Mouse (Mus musculus): ENCODE results near the gene Slc4a3. TPM values are rescaled to one million over a fixed set of nuclear protein-coding genes. Genes with fewer than 3 reads are reported as not detected.

Gene Slc4a3
- total and polyA plus RNA-seq, 2 experiments from 2014 or later = 111 to 172 TPM

DNA sequence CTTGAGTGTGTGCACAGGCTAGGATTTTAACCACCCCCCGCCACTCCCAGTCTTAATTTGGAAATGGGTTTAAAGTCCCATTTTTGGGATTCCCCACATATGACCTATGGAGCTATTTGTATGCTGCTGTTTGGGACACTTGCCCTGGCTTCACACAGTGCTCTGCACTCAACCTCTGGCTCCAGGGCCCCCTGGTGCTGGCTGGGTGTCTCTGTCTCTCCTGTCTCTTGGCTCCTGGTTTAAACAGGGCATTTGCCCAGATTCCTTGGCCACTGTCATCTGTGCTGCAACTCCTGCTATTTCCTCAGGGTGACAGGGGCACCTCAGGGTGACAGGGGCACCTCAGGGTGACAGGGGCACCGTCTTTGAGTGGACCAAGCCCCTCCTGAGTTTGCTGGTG lies 50.8 kb downstream of the Slc4a3 start:
- 97% methylated on average over 2 of the region's 2 CpGs for WGBS

DNA sequence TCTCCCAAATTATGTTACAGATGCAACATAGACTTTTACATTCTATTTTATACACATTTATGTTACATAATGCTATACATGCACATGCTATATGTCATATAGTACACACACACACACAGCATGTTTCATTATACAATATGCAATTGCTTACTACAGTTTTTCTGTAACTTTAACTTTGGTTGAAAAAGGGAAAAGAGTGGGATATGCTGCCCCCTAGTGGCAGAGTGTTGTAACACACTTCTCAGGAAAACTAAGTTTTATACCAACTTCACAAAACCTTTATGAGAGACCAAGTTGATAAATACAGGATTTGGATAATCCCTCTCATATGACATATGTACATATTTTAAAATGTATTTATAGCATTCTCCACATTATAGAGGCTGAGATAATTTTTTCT lies 51.6 kb downstream of the Slc4a3 start:
- H3K27ac ChIP-seq (ENCODE audit: low read depth, low read length) = no peak overlapping the region
- TF ChIP-seq CTCF (IDR thresholded peaks at IDR 0.05) = peak; percentile 91
- no peak overlapping the region for H3K4me3 ChIP-seq (ENCODE audit: low read depth, low read length)
- no peaks in the 10 kb centered on the region for H3K9me3 ChIP-seq (ENCODE audit: low read length)
- ATAC-seq (ENCODE audit: low FRiP score) = no peak
- no peak overlapping the region for H3K9ac ChIP-seq (replicated peaks; ENCODE audit: low read length, poor library complexity, severe bottlenecking)
- H3K4me1 ChIP-seq (ENCODE audit: insufficient read depth, low read length) = no peaks in the 10 kb centered on the region
- H3K27me3 ChIP-seq (ENCODE audit: insufficient read depth, low read length) = peaks cover 3% of the 10 kb centered on the region; the same call in 1 of the 2 replicates
- no peaks in the 10 kb centered on the region for H3K36me3 ChIP-seq (ENCODE audit: insufficient read depth, low read length)
- DNase-seq (ENCODE audit: low spot score) = peak; percentile 72
- no peak overlapping the region for H3K4me2 ChIP-seq (ENCODE audit: low read depth, low read length, poor library complexity, severe bottlenecking)

More for the DNA sequence above, 50.8 kb downstream of the Slc4a3 start:
- no peak for DNase-seq (ENCODE audit: low spot score)
- H3K9me3 ChIP-seq (ENCODE audit: low read length) = no peaks in the 10 kb centered on the region
- H3K27me3 ChIP-seq (ENCODE audit: insufficient read depth, low read length) = peaks cover 3% of the 10 kb centered on the region; the same call in 1 of the 2 replicates
- no peak for ATAC-seq (ENCODE audit: low FRiP score)
- no peaks in the 10 kb centered on the region for H3K36me3 ChIP-seq (ENCODE audit: insufficient read depth, low read length)
- H3K9ac ChIP-seq (replicated peaks; ENCODE audit: low read length, poor library complexity, severe bottlenecking) = no peak overlapping the region
- no peaks in the 10 kb centered on the region for H3K4me1 ChIP-seq (ENCODE audit: insufficient read depth, low read length)
- no peak overlapping the region for H3K4me2 ChIP-seq (ENCODE audit: low read depth, low read length, poor library complexity, severe bottlenecking)
- H3K27ac ChIP-seq (ENCODE audit: low read depth, low read length) = no peak overlapping the region
- no peak for TF ChIP-seq CTCF (IDR thresholded peaks at IDR 0.05)
- no peak overlapping the region for H3K4me3 ChIP-seq (ENCODE audit: low read depth, low read length)

DNA sequence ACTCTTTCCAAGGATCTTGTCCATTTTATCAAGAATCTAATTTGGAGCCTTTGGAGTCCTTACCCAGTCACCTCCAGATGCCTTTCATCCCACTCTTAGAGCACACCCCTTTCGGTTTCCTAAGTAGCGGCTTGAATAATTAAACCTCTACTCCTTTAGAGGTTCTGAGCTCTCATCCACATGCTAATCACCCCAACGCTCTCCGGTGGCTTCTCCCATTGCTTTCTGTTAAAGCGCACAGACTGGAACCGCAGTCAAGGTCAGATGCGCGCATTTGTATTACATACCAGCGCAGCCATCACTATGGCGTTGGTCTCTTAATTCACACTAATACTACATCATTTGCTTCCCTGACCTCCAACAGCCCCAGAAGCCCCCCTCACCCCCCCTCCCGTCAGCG lies 55.7 kb downstream of the Slc4a3 start:
- Histone ChIP-seq H3K4me1 (ENCODE audit: insufficient read depth, low read length) (no peaks in the 10 kb centered on the region), H3K36me3 (ENCODE audit: insufficient read depth, low read length) (no peaks in the 10 kb centered on the region), H3K9me3 (ENCODE audit: low read length) (no peaks in the 10 kb centered on the region), H3K9ac (replicated peaks; ENCODE audit: low read length, poor library complexity, severe bottlenecking) (no peak overlapping the region), H3K27ac (ENCODE audit: low read depth, low read length) (no peak overlapping the region), H3K4me2 (ENCODE audit: low read depth, low read length, poor library complexity, severe bottlenecking) (0 out of 2 replicates have a peak overlapping the region, but pooled peaks have one; percentile 1), H3K4me3 (ENCODE audit: low read depth, low read length) (no peak overlapping the region), H3K27me3 (ENCODE audit: insufficient read depth, low read length) (peaks cover 3% of the 10 kb centered on the region; the same call in 1 of the 2 replicates)
- DNase-seq (ENCODE audit: low spot score) (no peak), ATAC-seq (ENCODE audit: low FRiP score) (no peak)
- WGBS = 12% methylated on average over 10 of the region's 12 CpGs
- TF ChIP-seq CTCF (IDR thresholded peaks at IDR 0.05) = no peak

DNA sequence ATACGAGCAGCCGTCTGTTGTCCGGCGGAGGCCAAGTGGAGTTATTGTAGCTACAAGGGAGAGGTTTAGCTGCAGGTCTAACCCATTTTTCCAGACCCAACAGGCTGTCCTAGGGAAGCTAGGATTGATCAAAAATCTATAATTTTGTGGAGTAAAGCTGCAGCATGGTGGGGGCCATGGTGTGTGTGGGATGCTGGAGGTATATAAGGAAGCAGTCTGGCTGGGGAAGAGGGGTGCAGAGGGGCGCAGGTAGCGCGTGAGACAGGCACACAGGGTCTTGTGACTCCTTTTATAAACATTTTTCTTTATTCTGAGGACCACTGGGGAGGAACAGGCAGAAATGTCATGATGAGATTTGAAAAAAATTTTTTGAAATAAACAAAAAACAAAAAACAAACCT lies 57.5 kb downstream of the Slc4a3 start:
- no peak overlapping the region for H3K9ac ChIP-seq (replicated peaks; ENCODE audit: low read length, poor library complexity, severe bottlenecking)
- WGBS = 92% methylated on average over 7 of the region's 7 CpGs
- H3K9me3 ChIP-seq (ENCODE audit: low read length) = no peaks in the 10 kb centered on the region
- DNase-seq (ENCODE audit: low spot score) (no peak), ATAC-seq (ENCODE audit: low FRiP score) (no peak)
- no peak overlapping the region for H3K27ac ChIP-seq (ENCODE audit: low read depth, low read length)
- no peaks in the 10 kb centered on the region for H3K36me3 ChIP-seq (ENCODE audit: insufficient read depth, low read length)
- H3K4me2 ChIP-seq (ENCODE audit: low read depth, low read length, poor library complexity, severe bottlenecking) = no peak overlapping the region
- H3K4me1 ChIP-seq (ENCODE audit: insufficient read depth, low read length) = no peaks in the 10 kb centered on the region
- H3K27me3 ChIP-seq (ENCODE audit: insufficient read depth, low read length) = peaks cover 3% of the 10 kb centered on the region; the same call in 1 of the 2 replicates
- TF ChIP-seq CTCF (IDR thresholded peaks at IDR 0.05) = no peak
- no peak overlapping the region for H3K4me3 ChIP-seq (ENCODE audit: low read depth, low read length)

DNA sequence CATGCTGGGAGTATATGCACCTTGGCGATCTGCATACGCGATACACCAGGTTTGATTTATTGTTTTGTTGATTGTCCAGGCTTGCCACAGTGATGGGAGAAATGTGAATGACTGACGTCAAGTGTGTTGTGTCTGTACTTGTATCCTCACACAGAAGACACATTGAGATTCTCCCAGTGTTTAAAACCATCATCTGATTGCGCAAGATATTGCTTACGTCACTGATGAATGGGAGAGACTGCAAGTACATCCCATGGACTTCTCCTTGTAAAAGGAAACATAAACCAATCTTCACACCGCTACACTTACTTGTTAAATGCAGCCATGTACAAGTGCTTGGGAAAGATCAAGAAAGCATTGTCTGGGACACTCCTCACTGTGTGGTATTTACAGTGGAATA lies 62.2 kb downstream of the Slc4a3 start:
- ATAC-seq (ENCODE audit: low FRiP score) (no peak), DNase-seq (ENCODE audit: low spot score) (no peak)
- H3K27me3 ChIP-seq (ENCODE audit: insufficient read depth, low read length) = no peaks in the 10 kb centered on the region
- H3K4me2 ChIP-seq (ENCODE audit: low read depth, low read length, poor library complexity, severe bottlenecking) = no peak overlapping the region
- no peak for TF ChIP-seq CTCF (IDR thresholded peaks at IDR 0.05)
- H3K4me3 ChIP-seq (ENCODE audit: low read depth, low read length) = no peak overlapping the region
- no peaks in the 10 kb centered on the region for H3K4me1 ChIP-seq (ENCODE audit: insufficient read depth, low read length)
- WGBS = 90% methylated on average over 7 of the region's 7 CpGs
- no peaks in the 10 kb centered on the region for H3K36me3 ChIP-seq (ENCODE audit: insufficient read depth, low read length)
- no peaks in the 10 kb centered on the region for H3K9me3 ChIP-seq (ENCODE audit: low read length)
- no peak overlapping the region for H3K27ac ChIP-seq (ENCODE audit: low read depth, low read length)
- no peak overlapping the region for H3K9ac ChIP-seq (replicated peaks; ENCODE audit: low read length, poor library complexity, severe bottlenecking)

DNA sequence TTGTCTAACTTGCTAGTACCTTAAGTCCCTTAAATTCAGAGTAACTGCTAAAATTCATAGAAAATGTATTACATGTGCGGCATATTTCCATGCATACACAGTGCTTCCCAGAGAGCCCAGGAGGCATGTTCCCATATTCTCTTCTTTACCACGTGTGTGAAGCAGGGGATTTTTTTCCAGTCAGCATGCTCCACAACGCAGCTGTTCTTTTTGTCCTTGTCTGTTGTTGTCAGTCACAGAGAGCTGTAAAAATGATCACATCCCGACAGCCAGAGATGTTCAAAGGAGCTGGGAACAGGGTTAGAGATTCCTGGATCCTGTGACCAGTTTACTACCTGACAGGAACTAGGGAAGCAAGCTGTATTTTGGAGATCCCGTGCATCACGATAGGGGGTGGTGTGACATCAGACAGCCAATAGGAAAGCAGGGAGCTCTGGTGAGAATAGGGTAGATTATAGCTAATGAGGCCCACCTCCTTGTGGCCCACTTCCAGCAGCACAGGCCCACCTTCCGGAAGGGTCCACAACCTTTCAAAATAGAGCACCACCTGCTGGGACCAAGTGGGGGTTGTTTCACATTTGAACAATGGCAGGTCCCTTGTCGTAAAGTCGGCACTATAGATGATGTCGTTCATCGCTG lies 62.7 kb downstream of the Slc4a3 start:
- DNase-seq (ENCODE audit: low spot score) (no peak), ATAC-seq (ENCODE audit: low FRiP score) (no peak)
- Histone ChIP-seq H3K27me3 (ENCODE audit: insufficient read depth, low read length) (no peaks in the 10 kb centered on the region), H3K4me3 (ENCODE audit: low read depth, low read length) (no peak overlapping the region), H3K36me3 (ENCODE audit: insufficient read depth, low read length) (no peaks in the 10 kb centered on the region), H3K4me1 (ENCODE audit: insufficient read depth, low read length) (no peaks in the 10 kb centered on the region), H3K9me3 (ENCODE audit: low read length) (no peaks in the 10 kb centered on the region), H3K27ac (ENCODE audit: low read depth, low read length) (no peak overlapping the region), H3K4me2 (ENCODE audit: low read depth, low read length, poor library complexity, severe bottlenecking) (no peak overlapping the region), H3K9ac (replicated peaks; ENCODE audit: low read length, poor library complexity, severe bottlenecking) (no peak overlapping the region)
- peak; percentile 17; the same call in 1 of the 2 replicates for TF ChIP-seq CTCF (IDR thresholded peaks at IDR 0.05)
- WGBS = 50% methylated on average over 11 of the region's 11 CpGs

Measured in midbrain, postnatal 0 days (tissue).